Mouse (Mus musculus): ENCODE measurements around the gene Plod3.

DNA sequence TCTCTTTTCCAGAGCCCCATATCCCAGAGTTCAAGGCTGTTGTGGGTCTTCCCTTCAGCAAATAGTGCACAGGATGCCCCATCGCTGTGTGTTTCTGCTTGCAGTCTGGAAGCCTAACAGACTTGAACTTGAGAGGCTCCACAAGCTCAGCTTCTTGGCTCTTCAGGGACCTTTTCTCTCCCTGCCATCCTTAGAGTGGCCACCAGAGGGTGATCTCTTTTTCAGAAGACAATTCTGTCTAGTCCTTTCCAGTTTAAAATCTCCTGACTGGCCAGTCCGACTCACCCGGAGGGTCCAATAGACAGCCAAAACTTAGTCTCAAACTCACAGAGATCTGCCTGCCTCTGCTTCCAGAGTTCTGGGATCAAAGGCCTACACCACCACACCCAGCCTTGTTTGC, 23.2 kb downstream of the Plod3 start:
- TF ChIP-seq CTCF (IDR thresholded peaks at IDR 0.05; ENCODE audit: low read depth) (peak; percentile 65), EP300 (IDR thresholded peaks at IDR 0.05; ENCODE audit: low read depth) (no peak)
